Mouse (Mus musculus) thymus, postnatal 25 days (tissue): ENCODE data around the gene Il17d.
A peak's percentile ranks its signal among the peaks of the same experiment; 100 is the strongest.

ENCODE experiments used
- DNase-seq: peaks from one replicate; pipeline ENCODE4 v3.0.0; 2022

Il17d gene

DNA sequence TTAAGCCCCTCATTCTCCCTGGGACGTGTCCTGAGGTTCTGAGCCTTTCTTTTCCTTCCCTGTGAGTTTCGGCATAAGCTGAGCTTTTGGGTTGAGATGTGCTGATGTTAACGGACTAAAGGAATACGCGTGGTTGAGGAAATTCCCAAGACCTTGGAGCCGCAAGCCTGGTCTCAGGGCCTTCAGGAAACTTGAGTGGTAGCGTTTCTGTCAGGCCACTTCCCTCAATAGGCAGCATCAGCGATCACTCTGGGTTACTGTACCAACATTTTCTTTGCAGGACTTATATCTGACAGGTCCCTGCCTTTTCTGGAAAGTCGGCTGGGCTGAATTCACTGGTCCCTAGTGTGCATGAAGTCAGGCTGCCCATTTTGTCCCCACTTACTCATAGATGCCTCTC lies 12.2 kb downstream of the Il17d start:
- DNase-seq, result no peak

DNA sequence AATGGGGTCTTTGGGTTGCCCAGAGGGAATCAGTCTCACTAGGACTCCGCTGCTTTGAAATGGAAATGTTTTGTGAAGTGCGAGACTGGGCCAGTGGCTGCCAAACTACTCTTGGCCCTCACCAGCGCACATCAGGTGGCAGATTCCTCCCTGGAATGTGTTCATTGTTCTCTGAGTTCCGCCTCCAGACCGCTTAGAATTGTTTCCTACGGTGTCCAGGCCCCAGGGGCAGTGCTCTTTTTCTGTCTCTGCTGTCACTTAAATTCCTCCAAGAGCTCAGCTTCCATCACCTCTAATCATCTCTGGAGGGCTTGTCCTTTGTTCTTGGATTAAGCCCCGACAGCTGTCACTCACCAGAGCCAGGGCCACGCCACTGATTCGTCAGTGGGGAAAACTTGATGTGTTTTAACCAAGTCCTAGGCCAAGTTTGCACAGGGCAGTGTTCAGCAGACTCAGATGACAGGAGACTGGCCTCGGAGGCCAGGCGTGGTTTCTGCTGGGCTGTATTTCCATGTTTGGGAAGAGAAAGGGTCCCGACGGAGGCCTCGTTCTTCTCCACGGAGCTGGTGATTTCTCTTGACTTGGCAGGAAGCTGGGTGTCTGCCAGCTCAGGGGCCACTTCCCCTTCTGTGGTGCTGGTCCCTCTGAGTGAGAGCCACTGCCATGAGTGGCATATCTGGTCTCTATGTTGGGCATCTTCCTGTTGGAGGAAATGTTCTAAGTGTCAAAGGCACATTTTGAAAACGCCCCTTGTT lies 12.9 kb downstream of the Il17d start:
- no peak for DNase-seq

DNA sequence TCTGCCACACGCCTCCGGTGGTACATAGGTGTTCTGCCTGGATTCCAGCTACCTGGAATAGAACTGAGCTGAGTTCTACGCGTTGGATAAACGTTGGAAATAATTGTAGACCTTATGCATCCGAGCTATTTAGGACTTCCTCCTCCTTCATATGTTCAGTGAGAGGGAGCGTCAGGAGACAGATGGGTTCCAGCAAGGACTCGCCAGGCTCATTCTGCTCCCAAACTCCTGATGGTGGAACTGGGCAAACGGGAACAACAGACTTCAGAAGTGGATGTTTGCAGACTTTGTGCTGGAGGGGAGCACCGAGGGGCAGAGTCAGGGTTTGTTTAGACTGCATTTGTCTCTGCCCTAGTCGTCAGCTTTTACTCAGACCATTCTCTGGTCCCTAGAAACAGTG lies 16.1 kb downstream of the Il17d start:
- DNase-seq, result no peak

DNA sequence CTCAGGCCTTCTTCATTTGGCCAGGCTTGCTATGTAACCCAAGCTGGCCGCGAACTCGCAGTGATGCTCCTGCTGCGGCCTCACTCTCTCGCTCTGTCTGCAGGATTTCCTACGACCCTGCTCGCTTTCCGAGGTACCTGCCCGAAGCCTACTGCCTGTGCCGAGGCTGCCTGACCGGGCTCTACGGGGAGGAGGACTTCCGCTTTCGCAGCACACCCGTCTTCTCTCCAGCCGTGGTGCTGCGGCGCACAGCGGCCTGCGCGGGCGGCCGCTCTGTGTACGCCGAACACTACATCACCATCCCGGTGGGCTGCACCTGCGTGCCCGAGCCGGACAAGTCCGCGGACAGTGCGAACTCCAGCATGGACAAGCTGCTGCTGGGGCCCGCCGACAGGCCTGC lies 17.7 kb downstream of the Il17d start:
- peak; percentile 11 for DNase-seq

DNA sequence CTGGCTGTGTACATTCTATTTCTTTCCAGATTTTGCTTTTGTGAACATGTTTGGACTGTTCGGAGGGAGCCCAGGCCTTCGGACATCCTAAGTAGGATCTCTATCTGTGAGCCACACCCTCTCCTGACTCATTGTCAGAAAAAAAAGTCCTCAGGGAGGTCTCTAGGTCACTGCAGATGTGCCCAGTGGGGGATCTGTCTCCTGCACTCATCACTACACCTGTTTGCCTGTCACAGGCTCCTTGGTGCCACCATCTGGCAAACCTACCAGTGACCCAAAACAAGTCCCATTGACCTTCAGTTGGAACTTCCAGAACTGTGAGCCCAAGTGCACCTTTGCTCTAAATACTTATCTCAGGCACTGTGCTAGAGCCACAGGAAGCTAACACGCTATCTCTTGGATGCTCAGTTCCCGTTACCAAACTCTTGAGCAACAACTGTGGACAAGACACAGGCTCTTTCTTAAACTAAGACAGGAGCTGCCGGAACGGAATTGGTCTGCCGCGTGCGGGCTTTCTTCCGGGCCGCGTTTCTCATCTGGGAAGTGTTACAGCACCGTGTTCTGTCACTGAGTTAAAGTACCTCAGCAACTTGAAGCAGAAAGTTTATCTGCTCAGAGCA lies 19.0 kb downstream of the Il17d start:
- no peak for DNase-seq

DNA sequence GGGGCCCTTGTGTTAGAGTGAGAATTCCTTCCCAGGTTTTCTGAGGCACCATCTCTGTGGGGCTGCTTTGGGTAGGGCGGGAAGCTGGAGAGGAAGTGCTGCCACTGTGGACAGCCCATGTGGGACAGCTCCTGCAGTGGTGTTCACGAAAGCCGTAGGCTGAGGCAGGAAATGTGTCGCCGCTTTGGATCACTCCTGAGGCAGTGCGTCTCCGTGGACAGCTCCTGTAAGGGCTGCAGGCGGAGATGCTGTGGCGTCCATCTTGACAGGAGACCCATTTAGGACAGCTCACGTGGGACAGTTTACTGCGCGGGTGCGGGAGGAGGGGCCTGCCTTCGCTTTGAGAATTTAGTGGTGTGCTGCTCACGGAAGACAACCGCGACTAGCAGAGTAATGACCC lies 20.9 kb downstream of the Il17d start:
- DNase-seq, result no peak

DNA sequence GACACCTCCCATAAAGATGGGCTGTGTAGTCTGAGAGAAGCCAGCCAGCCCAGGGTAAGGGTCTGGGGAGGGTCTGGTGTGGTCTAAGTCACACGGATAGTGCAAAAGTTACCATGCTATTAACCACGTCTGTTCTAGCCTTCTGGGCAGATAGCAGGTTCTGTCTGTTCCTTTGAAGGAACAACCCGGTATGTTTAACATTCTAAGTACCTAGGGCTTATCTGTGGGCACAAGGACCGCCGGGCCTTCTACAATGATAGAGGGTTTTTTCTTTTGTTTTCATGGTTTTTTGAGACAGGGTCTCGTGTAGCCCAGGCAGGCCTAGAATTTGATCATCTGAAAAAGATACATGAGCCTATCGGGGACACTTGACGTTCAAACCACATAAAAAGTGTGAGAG lies 21.6 kb downstream of the Il17d start:
- no peak for DNase-seq

DNA sequence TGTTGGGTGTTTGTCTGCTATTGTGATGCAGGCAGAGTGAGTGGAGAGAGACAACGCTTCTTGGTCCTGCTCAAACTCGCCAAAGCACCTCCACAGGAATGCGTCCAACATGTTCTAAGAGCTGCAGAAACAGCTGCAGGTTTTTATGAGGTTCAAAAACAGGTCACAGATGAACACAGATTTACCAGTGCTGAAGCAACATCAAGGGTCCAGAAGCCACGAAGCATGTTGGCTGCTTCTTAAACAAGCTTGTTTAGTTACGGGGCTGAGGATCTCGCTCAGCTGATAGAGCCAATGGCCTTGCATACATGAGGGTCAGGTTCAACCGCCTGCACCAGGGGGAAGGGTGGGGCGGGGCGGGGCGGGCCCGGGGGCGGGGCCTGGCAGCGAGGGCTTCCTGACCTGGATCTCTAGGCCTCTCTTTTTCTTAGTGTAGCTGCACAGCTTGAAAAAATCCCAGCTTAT lies 22.0 kb downstream of the Il17d start:
- no peak for DNase-seq

DNA sequence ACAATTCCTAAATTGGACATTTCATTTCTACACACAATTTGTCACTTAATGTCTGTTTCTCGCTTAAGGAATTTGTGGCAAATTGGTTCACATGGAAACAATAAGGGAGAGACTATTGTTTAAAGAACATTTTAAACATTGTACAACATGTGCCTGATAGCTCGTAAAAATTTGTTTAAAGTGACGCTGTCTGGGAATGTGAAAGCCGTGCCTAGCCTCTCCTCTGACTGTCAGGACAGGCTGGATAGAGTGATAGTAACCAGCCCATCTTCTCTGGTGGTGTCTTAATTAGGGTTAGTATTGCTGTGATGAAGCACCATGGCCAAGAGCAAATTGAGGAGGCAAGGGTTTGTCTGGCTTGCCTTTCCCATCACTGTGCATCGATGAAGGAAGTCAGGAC lies 22.5 kb downstream of the Il17d start:
- DNase-seq, result no peak

DNA sequence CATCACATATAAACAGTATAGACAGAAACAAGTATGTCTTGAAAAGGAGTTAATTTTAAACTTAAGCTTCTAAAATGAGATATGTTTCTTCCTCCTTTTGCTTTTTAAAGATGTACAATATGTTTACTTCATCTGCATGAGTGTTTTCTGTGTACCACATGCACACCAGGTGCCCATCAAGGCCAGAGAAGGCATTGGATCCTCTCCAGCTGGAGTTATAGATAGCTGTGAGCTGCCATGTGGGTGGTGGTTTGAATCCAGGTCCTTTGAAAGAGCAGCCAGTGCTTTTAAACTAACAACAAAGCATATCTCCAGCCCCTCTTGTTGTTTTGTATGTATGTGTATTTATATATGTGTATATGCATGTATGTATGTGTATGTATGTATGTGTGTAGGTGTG lies 28.4 kb downstream of the Il17d start:
- no peak for DNase-seq

DNA sequence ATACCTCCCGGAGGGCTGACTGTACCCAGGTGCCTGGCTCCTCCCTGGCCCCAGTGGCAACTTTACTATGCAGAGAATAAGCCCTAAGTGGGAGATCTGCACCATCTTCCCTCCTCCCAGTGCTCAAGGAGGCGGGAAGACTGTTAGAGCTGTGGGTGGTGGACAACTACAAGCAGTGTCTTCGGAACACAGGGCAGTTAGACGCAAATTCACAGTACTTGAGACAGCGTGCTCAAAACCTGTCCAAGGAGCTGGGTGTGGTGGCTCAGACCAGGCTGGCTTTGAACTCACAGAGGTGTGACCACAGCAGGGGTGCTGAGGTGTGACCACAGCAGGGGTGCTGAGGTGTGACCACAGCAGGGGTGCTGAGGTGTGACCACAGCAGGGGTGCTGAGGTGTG lies 29.9 kb downstream of the Il17d start:
- DNase-seq, result no peak

DNA sequence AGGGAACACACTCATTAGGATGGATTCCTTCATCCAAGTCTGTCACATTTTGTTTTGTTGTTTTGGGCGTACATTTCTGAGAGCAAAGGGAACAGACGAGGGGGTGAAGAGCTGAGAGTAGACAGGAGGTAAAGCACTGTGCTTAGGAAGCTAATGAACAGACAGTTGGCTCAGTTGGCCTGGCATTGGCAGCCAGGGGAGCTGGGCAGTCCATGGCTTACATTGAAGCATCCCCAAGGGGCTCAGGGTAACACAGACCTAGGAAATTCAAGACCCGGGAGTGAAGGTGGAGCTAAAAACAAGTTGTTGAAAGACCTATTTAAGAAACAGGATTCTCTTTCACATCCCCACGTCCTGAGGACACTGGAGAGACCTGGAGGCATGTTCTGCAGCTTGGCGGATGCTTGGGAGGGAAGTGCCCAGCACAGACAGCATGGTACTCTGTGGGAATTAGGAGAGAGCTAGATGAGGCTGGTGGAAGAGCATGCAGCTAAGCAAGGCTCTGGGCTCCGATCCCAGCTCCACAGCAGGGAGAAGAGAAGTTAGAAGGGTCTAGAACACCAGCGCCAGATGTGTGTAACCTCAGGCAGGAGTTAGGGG lies 31.0 kb downstream of the Il17d start:
- DNase-seq, result no peak

DNA sequence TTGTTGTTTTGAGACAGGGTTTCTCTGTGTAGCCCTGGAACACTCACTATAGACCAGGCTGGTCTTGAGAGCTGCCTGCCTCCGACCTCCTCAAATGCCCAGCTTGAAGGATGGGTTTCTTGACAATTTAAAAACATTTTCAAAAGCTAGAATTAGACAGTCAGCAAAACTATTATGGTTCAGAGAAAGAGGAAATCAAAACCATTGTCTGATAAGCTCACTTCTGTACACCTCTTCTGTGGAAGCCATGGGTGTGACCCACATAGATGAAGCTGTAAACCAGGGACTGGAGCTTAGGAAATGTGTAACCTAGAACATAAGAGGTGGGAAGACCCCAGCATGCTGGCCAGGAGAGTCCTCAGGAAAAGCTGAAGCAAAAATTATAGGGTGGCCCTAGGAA lies 32.3 kb downstream of the Il17d start:
- no peak for DNase-seq

DNA sequence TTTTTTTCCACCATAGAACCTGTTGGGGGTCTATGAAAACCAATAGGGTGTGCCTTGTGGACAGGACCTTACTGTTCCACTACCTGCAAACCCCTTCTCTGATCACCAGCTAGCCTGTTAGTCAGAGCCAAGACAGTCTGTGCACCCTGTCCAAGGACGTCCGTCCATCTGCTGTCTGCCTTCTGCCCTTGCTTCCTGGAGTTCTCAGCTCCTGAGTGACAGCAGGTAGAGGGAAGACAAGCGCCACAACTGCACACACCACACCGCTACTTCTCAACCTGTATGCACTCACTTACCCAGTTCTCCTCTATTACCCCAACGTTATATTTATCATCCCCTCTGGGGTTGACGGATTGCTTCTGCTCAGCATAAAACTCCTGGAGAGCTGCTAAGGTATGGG lies 41.0 kb downstream of the Il17d start:
- DNase-seq, result no peak

DNA sequence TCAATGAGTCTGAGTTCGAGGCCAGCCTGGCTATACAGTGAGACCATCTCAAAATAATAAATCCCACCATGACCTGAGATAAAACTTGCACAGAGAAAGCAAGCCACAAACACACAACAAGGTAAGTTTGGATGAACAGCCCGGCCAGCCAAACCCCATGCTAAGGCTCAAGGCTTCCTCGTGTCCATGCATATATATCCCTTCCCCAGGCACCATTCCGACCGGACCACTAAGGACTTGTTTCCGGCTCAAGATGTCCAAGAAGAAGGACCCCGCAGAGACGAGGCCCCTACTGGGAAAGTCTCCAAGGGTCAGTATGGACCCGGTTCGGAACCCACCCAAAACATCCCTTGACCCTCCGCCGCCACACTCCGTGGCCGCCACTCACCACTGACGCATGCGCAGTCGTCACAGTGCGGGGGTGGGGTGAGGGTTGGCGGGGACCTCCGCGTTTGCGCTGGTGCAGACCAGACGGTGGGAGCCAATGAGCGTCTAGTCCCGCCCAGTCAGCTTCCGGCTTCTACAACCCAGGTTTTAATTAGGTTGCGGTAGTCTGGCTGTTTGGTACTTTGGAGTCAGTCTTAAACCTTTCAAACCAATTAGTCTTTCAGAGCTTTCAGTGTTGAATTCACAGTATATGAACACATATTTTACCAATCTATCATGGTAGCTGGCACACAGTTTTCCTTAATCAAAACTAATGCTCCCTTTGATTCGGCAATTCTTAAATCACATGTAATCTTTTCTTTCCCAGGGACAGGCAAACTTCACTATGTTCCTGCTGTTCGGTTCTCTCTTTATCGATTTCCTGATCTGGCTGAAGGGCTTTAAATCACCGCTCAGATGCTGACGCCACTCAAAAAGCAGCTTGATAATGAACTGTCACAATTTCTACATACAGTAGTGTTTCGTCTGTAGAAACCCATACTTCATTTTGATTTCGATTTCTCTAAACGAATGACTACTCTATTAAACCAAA lies 46.9 kb downstream of the Il17d start, which contains the start of gene Eef1akmt1:
Gene Eef1akmt1, minus strand, starts transcription at position 458 of the 979 bp plus-strand sequence.
- peak; percentile 95 for DNase-seq

DNA sequence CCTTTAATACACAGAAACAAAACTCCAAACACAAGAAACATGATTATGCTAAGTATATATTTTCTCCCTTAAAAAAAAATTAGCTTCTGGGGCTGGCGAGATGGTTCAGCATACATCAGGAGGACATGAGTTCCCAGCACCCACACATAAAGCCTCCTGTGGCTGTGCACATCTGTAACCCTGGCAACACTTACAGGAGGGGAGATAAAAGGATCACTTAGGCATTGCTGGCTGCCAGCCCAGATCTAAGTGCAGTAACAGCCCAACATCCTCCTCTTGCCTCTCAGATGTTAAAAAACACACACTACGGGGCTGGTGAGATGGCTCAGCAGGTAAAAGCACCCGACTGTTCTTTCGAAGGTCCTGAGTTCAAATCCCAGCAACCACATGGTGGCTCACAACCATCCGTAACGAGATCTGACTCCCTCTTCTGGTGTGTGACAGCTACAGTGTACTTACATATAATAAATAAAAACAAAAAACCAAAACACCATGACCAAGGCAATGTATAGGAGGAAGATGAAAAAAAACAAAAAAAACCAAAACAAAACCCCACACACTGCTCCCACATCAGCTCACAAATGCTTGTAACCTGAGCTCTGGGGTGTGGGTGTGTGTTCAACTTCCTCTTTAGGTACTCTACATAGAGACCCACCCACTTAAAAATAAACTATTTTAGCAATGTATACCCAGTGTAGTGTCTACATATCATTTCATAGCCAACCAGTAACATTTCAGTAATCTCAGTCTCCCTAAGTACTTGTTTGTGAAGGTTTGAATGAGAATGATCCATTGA lies 50.4 kb downstream of the Il17d start:
- DNase-seq, result no peak

DNA sequence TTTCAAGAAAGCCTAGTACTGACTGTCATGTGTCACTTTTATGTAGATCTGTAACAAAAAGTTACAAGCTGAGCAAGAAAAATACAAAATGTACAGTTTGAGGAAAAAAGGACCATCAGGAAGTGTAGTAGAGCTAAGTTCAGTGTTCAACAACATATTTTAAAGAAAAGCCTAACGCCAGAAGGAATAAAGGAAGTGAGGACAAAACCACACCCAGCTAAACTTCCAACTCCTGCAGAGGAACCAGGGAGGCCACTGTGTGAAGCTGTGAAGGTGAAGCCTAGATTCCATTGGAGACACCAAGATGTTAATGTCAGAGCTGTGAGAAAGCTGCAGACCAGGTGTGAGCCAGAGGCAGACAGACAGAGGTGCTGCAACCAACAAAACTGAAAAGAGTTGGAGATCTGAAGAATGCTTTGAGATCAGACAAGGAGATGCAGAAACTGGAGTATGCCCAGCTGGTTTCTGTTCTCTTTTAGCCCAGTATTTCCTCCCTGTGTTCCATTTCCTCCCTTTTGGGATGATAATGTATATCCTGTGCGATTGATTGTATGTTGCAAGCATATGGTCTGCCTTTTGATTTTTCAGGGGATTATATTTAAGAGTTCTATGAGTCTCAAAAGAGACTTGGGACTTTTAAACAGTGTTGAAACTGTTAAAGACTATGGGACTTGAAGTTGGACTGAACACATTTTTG lies 51.9 kb downstream of the Il17d start:
- no peak for DNase-seq

DNA sequence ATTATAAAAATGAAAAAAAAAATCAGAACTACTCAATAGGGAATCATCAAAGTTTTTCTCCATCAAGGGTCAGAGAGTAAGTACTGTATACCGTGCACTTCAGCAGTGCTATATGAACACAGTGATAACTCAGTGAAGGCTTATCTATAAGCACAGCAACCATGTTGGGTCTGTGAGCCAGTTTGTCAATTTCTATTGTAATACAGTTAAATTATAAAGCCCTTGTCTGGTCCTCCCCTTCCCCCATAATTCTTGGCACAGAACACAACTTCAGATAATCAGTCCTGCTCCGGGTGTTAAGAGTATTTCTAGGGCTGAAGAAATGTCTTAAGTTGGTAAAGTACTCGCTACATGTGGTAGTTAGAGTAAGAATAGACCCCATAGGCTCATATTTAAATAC lies 67.3 kb downstream of the Il17d start:
- DNase-seq, result no peak
